Mouse (Mus musculus) heart, adult 2 months (tissue): ENCODE measurements around the gene Gm45837.

Experiments used
- CTCF ChIP-seq: fragments of 200-600 bp; IDR thresholded peaks from 2 replicates; pipeline ENCODE4 v1.8.1; 2022; ENCODE audit warnings: antibody characterized with exemption, mild to moderate bottlenecking, moderate library complexity
- EP300 ChIP-seq: fragments of 200-500 bp; IDR thresholded peaks from 2 replicates; pipeline ENCODE4 v1.6.1; 2011; ENCODE audit warnings: low read depth, low read length, control low read depth; ENCODE audit not compliant: insufficient read depth
- POLR2A ChIP-seq: fragments of 200-500 bp; IDR thresholded peaks from 2 replicates; pipeline ENCODE4 v1.6.1; 2011; ENCODE audit warnings: mild to moderate bottlenecking, low read depth, low read length, control low read depth; ENCODE audit not compliant: insufficient read depth

GRCm38 (mm10) chr7:101550686-101551485, 140.2 kb downstream of the Gm45837 start:
- TF ChIP-seq CTCF = no peak
- TF ChIP-seq EP300 = no peak
- no peak for TF ChIP-seq POLR2A
